Mouse (Mus musculus) gastrocnemius, postnatal 4 days (tissue): ENCODE data around the gene Retnlb. TPM values are rescaled to one million over a fixed set of nuclear protein-coding genes. Genes with fewer than 3 reads are reported as not detected.
"Not testable (repeated sequence)": the region's sequence is repeated elsewhere in the genome, so short reads cannot be mapped to it uniquely, and the experiment has no call there.

Experiments
- DNase-seq, 2 experiments: peaks; one replicate each; pipeline ENCODE4 v3.0.0; 2021 to 2022; ENCODE audit warnings: low spot score in 2 of 2, mixed read lengths in 2 of 2
- long read RNA-seq, 2 experiments: library from polyadenylated mRNA; stranded (forward); transcript quantifications; one replicate each; pipeline ENCODE4 v2.0.0; 2021
- total RNA-seq, 2 experiments: library from RNA; stranded (reverse); gene quantifications; 2 replicates each; pipeline ENCODE4 v1.2.3; 2021

The Retnlb gene
- total RNA-seq = not detected
- long read RNA-seq, experiment 1 = 0 reads
- long read RNA-seq, experiment 2 = 0 reads

- DNase-seq = no peak
Measured at GRCm38 (mm10) chr16:48816695-48817094, at the start of gene Retnlb. TSS of gene Retnlb (plus strand) at chr16:48816856.

- no peak for DNase-seq
Measured at GRCm38 (mm10) chr16:48769183-48769582, 47.5 kb upstream of the Retnlb start.

DNA sequence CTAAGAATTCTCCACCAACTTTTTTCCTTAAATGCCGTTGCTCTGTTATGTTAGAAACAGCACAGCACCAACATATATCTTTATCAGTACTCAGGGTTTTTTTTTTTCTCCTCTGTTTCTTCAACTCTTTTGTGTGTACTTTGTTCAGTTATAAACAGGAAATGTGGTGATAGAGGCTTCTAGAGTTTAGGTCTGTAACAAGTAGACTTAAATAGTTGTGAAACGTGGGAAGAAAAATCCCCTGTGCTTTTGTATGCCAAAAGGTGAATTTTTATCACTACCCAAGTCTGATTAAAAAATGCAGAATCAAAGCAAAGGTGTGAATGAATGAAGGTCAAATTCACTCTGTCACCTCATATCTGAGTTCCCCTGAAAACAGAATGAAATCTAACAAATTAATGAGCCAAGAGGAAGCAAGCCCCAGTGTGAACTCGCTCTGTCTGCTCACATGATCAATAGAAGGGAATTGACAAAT lies 44.6 kb upstream of the Retnlb start, which contains the start of gene Trat1:
Trat1 (minus strand) TSS at position 51 of the 475 bp plus-strand sequence.
- no peak for DNase-seq

DNA sequence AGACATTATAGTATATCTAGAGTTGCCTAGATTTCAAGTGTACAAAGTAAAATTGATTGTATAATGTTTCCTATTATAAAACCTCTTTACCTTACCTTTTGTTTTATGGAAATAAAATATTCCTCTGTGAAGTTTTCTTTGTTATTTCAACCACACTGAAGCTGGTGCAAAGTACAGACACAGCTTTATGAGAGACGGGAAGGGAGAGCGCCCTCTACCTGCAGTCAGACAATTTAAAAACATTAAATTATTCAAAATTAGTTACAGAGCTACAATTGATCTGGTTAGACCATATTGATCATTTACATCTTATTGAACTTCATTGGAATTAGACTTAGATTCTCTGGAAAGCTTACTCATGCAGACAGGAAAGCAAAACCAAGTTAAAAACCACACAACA lies 39.4 kb upstream of the Retnlb start:
- DNase-seq = no peak

DNA sequence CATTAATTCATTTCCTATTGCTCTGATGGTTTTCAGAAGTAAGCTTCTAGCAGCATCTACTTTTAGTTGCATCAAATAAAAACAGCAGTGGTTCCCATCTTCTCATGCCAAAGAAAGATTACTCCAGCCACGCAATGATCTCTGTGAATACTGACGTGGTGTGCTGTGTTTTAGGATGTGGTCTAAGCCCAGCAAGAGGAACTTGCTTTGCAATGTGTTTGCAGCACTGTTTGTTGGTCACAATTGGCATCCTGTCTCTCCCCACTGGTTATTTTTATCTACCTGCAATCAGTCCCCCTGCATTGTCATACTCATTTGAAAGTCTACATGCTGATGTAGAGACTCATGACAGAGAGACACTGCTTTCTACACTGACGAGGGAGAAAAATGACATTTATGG lies 30.4 kb upstream of the Retnlb start:
- no peak for DNase-seq

GRCm38 (mm10) chr16:48788704-48789185 lies 27.9 kb upstream of the Retnlb start:
- DNase-seq = no peak

DNA sequence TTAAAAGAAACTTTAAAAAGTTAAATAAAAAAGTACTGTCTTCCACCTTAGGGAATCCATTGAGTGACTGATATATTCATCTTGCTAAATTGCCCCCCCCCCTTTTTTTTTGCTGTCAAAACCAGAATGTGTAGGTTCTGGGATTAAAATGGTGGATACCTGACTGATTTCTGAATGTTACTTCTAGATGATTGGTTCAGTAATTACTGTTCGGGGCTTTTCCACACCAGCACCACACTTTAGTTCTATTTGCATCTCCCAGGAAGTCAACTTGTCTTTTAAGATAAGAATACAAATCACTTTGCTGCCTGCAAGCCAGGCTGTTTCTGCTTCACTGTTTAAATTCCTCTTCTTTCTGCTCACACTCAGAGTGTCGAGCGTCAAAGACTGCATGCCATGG lies 18.4 kb upstream of the Retnlb start:
- no peak for DNase-seq

DNA sequence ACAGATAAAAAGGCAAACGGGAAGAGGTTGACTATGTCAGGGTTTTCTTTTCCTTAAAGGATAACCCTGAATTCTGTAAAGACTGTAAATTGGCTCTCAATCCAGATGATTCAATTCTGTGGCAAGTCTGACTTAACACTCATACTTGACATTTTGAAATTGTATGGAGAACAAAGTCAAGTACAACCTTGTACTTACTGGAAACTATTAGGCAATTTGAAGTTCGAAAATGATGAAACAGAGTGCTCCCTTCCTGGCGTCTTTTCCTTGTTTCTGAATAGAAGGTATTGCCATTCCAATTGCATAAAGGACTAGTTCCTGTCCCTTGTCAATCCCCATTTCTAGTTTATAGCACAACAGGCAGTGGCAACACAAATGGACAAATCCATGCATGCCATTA lies 17.2 kb upstream of the Retnlb start:
- no peak for DNase-seq

DNA sequence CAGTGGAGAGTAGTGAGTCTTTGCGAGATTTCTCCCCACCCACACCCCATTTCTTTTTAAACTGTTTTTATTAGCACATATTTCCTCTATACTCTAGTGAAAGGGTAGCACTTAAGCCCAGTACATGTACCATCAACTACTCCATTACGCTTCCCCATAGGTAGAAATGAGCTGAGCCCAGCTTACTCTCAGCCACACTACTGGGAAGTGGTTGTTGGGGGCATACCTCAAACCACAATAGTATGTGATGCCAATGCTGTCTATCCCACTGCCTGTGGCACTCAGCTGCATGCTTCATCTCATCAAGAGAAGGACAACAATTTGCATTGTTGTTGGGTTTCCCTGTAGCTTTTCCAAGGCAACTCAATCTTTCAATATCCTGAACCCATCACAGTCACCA lies 15.8 kb upstream of the Retnlb start:
- no peak for DNase-seq

GRCm38 (mm10) chr16:48805412-48805811 lies 11.2 kb upstream of the Retnlb start:
- DNase-seq = no peak

DNA sequence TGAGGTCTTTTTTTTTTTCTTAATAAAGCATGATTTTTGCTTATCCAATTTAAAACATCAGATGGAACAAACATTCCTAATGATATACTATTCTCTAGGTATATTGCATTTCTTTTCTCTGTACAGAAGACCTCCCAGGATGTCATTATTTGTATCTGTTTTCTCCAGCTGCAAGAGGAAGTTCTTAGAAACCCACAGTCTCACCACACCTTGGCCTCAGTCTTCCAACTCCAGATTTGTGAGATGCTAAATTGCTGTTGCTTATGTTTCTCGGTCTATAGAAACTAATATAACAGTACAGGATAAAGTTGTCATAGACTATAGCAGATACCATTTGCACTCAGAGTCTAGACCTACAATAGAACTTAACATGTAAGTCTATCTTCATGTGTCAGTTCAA lies 10.1 kb upstream of the Retnlb start:
- DNase-seq = no peak

DNA sequence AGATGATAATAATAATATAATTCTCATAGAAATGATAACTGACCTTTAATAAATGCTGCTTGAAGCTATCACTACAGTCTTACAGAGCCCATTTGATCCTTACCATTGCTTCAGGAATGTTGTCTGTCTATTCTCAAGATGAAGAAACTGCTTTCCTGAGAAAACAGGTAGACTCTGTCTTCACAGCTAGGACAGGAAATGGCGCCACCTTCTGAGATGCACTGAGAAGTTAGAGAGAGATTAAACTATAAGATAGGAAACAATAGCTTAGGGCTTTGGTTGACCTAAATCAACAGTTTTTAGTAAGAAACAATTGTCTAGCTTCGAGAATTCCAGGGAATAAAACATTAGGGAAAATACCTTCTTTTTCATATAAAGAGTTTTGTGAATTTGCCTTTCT lies 7.3 kb upstream of the Retnlb start:
- no peak for DNase-seq

DNA sequence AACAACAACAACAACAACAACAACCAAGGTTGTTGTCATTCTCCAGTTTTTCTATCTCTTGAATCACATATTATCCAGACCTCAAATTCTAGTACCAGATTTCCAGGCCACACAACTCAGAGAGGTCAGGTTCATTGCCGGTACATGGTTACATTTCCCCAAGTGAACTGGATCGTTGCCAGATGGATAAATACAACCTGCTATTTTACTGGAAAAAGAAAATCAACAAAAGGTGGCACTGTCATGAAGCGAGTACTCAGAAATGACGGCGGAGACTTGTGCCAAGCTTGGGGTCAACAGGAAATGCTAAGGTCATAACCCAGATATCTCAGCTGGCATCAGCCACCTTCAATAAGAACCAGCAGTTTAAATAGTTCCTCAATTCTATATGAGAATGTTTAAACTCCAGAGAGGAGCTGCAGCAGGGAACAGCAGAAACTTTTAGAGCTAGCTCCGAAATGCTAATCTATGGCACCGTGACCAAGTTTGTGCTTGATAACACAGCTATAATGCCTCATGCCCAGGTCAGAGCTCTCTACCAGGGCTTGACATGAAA lies 4.7 kb upstream of the Retnlb start:
- no peak for DNase-seq

DNA sequence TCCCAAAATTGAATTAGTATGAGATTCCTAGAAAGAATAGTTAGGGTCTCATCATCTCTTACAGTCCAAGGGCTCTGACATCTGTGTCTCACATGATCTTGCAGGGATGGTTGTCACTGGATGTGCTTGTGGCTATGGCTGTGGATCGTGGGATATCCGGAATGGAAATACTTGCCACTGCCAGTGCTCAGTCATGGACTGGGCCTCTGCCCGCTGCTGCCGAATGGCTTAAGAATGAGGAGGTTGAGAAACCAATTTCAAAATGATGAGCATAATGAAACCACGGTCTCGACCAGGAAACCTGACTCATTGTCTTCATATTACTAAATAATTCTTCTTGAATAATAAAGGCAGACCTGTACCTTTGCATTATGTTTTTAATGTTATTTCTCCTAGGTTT lies 1.9 kb downstream of the Retnlb start:
- DNase-seq = no peak

DNA sequence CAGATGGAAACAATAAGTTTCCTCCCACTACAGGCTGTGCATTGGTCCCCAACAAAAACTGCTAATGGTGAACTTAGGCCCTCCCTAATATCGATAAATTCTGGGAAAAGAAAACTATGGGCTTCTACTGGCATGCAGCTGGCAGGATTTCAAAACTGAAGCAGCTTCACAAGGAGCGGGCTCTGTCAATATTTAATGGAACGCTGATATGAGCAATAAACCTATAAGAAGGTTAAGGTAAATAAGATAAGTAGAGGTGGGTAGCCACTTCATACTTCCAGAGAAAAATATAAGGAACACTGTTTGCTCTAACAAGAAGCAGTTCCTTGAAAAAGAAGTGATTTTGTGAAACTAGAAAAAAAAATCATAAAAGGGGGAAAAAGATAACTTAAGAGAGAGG lies 9.8 kb downstream of the Retnlb start:
- DNase-seq = no peak

- no peak for DNase-seq
Measured at GRCm38 (mm10) chr16:48827625-48828024, 11.0 kb downstream of the Retnlb start.

- no peak for DNase-seq
Measured at GRCm38 (mm10) chr16:48829060-48829459, 12.4 kb downstream of the Retnlb start.

GRCm38 (mm10) chr16:48832055-48832454 lies 15.4 kb downstream of the Retnlb start:
- DNase-seq = no peak

GRCm38 (mm10) chr16:48833626-48834025 lies 17.0 kb downstream of the Retnlb start:
- not testable (repeated sequence) for DNase-seq

- no peak for DNase-seq
Measured at GRCm38 (mm10) chr16:48842266-48842665, 25.6 kb downstream of the Retnlb start, which contains the start of gene Retnla. TSS of gene Retnla (plus strand) at chr16:48842551.

- DNase-seq = no peak
Measured at GRCm38 (mm10) chr16:48843671-48844386, 27.2 kb downstream of the Retnlb start.

DNA sequence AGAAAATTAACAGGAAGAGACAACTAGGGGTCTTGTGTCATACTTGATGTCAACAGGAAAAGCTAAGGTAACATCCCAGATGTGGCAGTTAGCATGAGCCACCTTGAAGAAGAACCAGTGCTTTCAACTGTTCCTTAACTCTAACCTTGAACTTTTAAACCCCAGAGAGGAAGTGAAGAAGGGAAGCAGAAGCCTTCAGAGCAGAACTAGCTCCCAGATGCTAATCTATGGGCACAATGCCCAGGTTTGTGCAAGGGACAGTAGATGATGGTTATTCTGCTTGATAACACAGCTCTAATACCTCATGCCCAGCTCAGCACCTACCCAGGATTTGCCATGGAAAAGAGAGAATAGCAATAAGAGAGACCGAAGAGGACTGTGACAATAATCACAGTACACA lies 48.3 kb downstream of the Retnlb start:
- not testable (repeated sequence) for DNase-seq

DNA sequence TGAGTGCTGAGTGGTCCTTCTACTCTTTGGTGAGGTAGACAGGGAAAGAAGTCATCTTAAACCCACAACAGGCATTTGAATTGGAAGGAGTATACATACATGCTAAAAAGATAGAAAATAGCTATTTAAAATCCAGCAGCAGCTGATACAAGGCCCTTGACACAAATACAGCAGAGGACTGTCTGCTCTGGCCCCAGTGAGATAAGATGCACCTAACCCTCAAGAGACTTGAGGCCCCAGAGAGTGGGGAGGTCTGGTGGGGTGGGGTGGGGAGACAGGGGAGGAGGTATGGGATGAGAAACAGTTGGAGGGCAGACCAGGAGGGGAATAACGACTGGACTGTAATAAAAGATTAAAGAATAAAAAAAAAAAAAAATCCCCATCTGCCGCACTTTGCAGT lies 51.0 kb downstream of the Retnlb start:
- no peak for DNase-seq
